Mouse (Mus musculus) embryonic facial prominence, embryonic 14.5 days (tissue): ENCODE measurements around the gene Cox11. TPM values are rescaled to one million over a fixed set of nuclear protein-coding genes. Genes with fewer than 3 reads are reported as not detected.

Experiments used
- ATAC-seq: fragments of 200-750 bp; cut with Nextera tagmentation; 2 replicates; pipeline ENCODE4 v1.8.0; 2017; ENCODE audit warnings: low read depth, moderate number of reproducible peaks, moderate TSS enrichment
- DNase-seq: peaks from one replicate; pipeline ENCODE4 v3.0.0-alpha.2; 2015; ENCODE audit warnings: low spot score
- H3K27ac ChIP-seq: fragments of 300-500 bp; sonication (generic); replicated peaks from 2 replicates; pipeline ENCODE4 v1.5.1; 2014; ENCODE audit warnings: low read depth, mild to moderate bottlenecking, low read length, moderate library complexity
- H3K27me3 ChIP-seq: fragments of 300-500 bp; sonication (generic); replicated peaks from 2 replicates; pipeline ENCODE4 v1.6.1; 2014; ENCODE audit warnings: low read length; ENCODE audit not compliant: control insufficient read depth, insufficient read depth
- H3K36me3 ChIP-seq: fragments of 300-500 bp; sonication (generic); 2 replicates; pipeline ENCODE4 v1.6.1; 2014; ENCODE audit warnings: low read length, mixed read lengths; ENCODE audit not compliant: control insufficient read depth, insufficient read depth
- H3K4me1 ChIP-seq: fragments of 300-500 bp; sonication (generic); 2 replicates; pipeline ENCODE4 v1.6.1; 2014; ENCODE audit warnings: antibody characterized with exemption, low read length; ENCODE audit not compliant: control insufficient read depth, insufficient read depth
- H3K4me2 ChIP-seq: fragments of 300-500 bp; sonication (generic); 2 replicates; pipeline ENCODE4 v1.6.1; 2014; ENCODE audit warnings: low read depth, mild to moderate bottlenecking, low read length, moderate library complexity, mixed read lengths
- H3K4me3 ChIP-seq: fragments of 300-500 bp; sonication (generic); 2 replicates; pipeline ENCODE4 v1.5.1; 2014; ENCODE audit warnings: low read depth, mild to moderate bottlenecking, low read length
- H3K9ac ChIP-seq: fragments of 300-500 bp; sonication (generic); 2 replicates; pipeline ENCODE4 v1.6.1; 2014; ENCODE audit warnings: low read depth, mild to moderate bottlenecking, low read length, moderate library complexity, mixed read lengths
- H3K9me3 ChIP-seq: fragments of 300-500 bp; sonication (generic); 2 replicates; pipeline ENCODE4 v1.6.1; 2016; ENCODE audit warnings: low read length; ENCODE audit not compliant: control insufficient read depth
- WGBS: fragments of 180-500 bp; shearing (Covaris S2); extraction: QIAGEN DNeasy Blood & Tissue Kit; methylation state at CpG from one replicate; pipeline ENCODE4 v1.1.7; 2014; 5-methylcytosine and 5-hydroxymethylcytosine counted together
- polyA plus RNA-seq: library from polyadenylated mRNA; unstranded; fragments of >200 nt; fragmentation: Nextera tagmentation; extraction: Ambion mirVana; gene quantifications from 2 replicates; pipeline ENCODE4 v1.2.1, GENCODE M21; 2014

Cox11 gene
- polyA plus RNA-seq, 1 experiment from 2014 or later = 23.3 TPM

- no peak overlapping the region for H3K27ac ChIP-seq
Measured at GRCm38 (mm10) chr11:90652603-90653002, 14.6 kb downstream of the Cox11 start.

DNA sequence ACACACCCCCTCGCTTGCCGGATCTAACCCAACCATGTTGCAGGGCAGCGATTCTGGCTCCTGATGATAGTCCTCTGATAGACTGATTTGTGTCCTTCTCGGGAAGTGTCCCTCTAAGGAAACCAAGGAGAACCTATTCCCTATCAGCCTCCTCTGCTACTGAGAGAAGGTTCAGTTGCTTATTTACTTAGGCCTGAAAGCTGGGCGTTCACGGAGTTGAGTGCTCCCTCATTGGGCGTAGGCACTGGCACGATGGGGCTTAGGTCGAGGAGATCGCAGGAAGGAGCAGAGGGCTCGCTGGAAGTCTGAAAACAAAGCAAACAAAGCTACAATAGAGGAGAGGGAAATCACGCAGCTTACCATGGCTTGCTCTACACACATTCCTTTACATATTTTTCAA is 19.6 kb downstream of the Cox11 start:
- no peak for ATAC-seq
- Histone ChIP-seq H3K9me3 (no peaks in the 10 kb centered on the region), H3K4me2 (no peak overlapping the region), H3K27me3 (no peaks in the 10 kb centered on the region), H3K9ac (no peak overlapping the region), H3K4me3 (no peak overlapping the region), H3K27ac (no peak overlapping the region), H3K36me3 (peaks cover 52% of the 10 kb centered on the region), H3K4me1 (no peaks in the 10 kb centered on the region)
- WGBS = 92% methylated on average over 12 of the region's 12 CpGs
- DNase-seq = no peak

More at GRCm38 (mm10) chr11:90652603-90653002, 14.6 kb downstream of the Cox11 start:
- H3K27me3 ChIP-seq = no peaks in the 10 kb centered on the region
- no peak overlapping the region for H3K4me3 ChIP-seq
- H3K4me2 ChIP-seq = no peak overlapping the region
- peaks cover 61% of the 10 kb centered on the region for H3K36me3 ChIP-seq
- WGBS = 91% methylated on average over 4 of the region's 4 CpGs
- DNase-seq (no peak), ATAC-seq (no peak)
- no peaks in the 10 kb centered on the region for H3K4me1 ChIP-seq
- no peaks in the 10 kb centered on the region for H3K9me3 ChIP-seq
- H3K9ac ChIP-seq = no peak overlapping the region

- WGBS = 59% methylated on average over 4 of the region's 4 CpGs
- H3K27ac ChIP-seq = no peak overlapping the region
- ATAC-seq = no peak
Measured at GRCm38 (mm10) chr11:90660662-90661061, 22.7 kb downstream of the Cox11 start.

GRCm38 (mm10) chr11:90663052-90663451 is 25.1 kb downstream of the Cox11 start:
- H3K36me3 ChIP-seq = peaks cover 22% of the 10 kb centered on the region
- no peak for DNase-seq
- WGBS = 86% methylated on average over 3 of the region's 3 CpGs
- no peak for ATAC-seq
- H3K27ac ChIP-seq = 0 out of 2 replicates have a peak overlapping the region, but pooled peaks have one; percentile 89
- no peaks in the 10 kb centered on the region for H3K27me3 ChIP-seq
- no peaks in the 10 kb centered on the region for H3K9me3 ChIP-seq
- peaks cover 34% of the 10 kb centered on the region for H3K4me1 ChIP-seq
- H3K9ac ChIP-seq = no peak overlapping the region
- no peak overlapping the region for H3K4me3 ChIP-seq
- H3K4me2 ChIP-seq = no peak overlapping the region

More at GRCm38 (mm10) chr11:90660662-90661061, 22.7 kb downstream of the Cox11 start:
- Histone ChIP-seq H3K27me3 (no peaks in the 10 kb centered on the region), H3K9ac (no peak overlapping the region), H3K36me3 (peaks cover 38% of the 10 kb centered on the region), H3K9me3 (no peaks in the 10 kb centered on the region), H3K4me3 (no peak overlapping the region), H3K4me2 (no peak overlapping the region), H3K4me1 (peaks cover 23% of the 10 kb centered on the region)
- peak; percentile 56 for DNase-seq

DNA sequence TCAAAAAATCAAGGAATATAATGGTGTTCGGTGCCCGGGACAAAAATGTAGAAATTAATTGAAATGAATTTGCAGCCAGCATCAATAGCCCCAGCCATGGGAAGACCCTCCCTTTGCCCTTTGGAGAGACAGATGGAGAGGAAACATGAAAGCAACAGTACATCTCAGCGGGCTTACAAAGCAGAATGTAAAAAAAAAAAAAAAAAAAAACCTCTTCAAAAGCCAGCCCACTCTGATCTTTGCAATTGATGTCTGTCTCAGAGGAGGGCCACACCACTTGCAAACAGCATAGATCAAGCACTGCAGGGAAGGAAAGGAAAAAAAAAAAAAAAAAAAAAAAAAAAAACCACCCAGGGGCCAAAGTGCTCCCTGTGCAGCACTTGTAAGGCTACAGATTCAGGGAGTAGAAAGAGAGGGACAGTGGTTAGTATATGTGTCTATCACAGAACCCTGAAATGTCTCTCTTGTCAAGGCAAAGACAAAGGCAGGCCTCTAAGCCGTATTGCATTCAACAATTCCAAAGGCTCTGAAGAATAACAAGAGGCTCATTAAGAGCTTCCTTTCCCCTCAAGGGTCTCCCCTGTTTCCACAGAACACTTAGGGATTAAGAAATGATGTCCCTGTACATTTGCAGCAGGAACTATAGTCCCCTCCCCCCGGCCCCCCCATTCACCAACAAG is 25.8 kb downstream of the Cox11 start:
- H3K4me2 ChIP-seq = 0 out of 2 replicates have a peak overlapping the region, but pooled peaks have one; percentile 24
- H3K27ac ChIP-seq = peak overlapping the region; percentile 89
- no peaks in the 10 kb centered on the region for H3K9me3 ChIP-seq
- no peak for DNase-seq
- ATAC-seq = no peak
- no peaks in the 10 kb centered on the region for H3K27me3 ChIP-seq
- 38% methylated on average over 5 of the region's 5 CpGs for WGBS
- H3K4me3 ChIP-seq = no peak overlapping the region
- H3K4me1 ChIP-seq = peaks cover 34% of the 10 kb centered on the region
- no peak overlapping the region for H3K9ac ChIP-seq
- peaks cover 24% of the 10 kb centered on the region for H3K36me3 ChIP-seq

DNA sequence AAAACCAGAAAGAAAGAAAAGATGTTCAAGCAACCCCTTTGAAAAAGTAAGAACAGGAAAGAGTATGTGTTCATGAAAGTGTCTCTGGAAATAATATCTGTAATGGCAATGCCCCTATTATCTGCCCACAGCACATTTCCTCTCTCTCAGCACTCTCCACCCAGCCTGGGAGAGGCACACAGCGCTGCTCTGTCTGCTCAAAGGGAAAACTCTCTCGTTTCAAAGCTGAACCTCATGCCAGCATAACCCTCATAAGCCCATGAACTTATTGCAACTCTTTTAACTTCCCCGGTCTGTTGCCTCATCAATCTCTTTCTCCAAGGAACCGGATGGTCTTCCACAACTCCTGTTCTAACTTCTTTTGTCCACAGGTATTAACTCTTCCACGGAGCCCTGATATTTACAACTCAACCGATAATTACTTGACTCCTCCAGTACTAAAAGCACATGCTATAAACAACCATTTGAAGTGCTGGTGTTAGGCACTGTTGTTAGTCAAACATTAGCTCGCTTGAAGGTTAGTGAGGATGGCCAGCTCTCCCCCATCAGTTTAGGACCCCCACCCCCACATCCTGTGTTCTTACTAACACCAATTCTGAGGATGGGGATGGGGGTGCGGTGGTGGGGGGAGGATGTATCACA is 26.5 kb downstream of the Cox11 start:
- Histone ChIP-seq H3K36me3 (peaks cover 21% of the 10 kb centered on the region), H3K4me2 (peak overlapping the region; percentile 24), H3K27ac (peak overlapping the region; percentile 89), H3K4me3 (no peak overlapping the region), H3K4me1 (peaks cover 34% of the 10 kb centered on the region), H3K27me3 (no peaks in the 10 kb centered on the region), H3K9ac (no peak overlapping the region), H3K9me3 (no peaks in the 10 kb centered on the region)
- ATAC-seq (peak; percentile 45; the same call in 1 of the 2 replicates), DNase-seq (peak; percentile 63)
- WGBS = 17% methylated on average over 8 of the region's 8 CpGs

DNA sequence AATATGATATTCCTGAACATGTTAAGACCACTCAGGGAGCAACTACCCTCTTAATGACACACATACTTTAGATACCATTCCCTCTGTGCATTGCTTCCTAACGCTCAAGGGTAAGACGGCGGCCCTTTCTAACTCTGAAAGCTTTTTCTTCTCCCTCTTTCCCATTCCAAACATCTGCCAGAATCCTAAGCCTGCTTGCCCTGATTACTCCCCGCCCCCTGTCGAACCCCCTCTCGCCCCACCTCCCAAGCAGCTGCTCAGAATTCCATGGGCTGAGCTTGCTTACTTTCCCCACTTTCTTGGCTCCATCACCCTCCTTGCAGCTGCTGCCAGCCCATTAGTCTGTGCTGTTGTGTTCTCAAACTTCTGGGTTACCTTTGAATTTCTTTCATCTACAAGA is 27.2 kb downstream of the Cox11 start:
- peaks cover 27% of the 10 kb centered on the region for H3K36me3 ChIP-seq
- ATAC-seq (peak; percentile 90), DNase-seq (peak; percentile 94)

DNA sequence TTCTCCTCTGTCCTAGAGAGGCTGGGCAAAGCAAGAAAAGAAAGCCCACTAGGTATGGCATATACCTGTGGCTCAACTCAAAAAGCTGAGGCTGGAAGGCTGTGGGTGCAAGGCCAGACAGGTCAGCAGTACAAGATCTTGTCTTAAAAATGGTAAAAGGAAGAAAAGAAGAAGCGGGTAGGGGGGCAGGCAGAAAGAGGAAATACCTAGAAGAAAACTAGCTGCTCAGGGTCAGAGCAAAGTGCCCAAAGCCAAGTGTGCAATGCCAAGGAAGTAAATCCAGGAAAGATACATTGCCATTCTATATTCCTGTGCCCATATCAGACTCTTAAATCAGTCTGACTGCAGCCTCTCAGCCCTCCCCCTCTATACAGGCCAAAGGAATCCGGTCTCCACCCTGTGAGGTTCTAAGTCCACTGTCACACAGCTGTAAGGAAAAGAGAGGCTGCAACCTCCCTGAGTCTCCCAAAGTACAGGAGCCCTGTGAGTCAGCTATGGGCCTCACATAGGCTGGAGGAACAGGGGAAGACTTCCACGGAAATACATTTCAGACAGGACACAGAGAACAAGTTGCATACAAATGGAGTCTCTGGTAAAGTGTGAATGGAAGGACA is 28.3 kb downstream of the Cox11 start:
- ATAC-seq = no peak
- H3K36me3 ChIP-seq = peaks cover 20% of the 10 kb centered on the region
- H3K4me1 ChIP-seq = peaks cover 34% of the 10 kb centered on the region
- H3K27ac ChIP-seq = peak overlapping the region; percentile 89
- no peaks in the 10 kb centered on the region for H3K9me3 ChIP-seq
- WGBS = 57% methylated on average over 3 of the region's 3 CpGs
- H3K4me2 ChIP-seq = no peak overlapping the region
- no peaks in the 10 kb centered on the region for H3K27me3 ChIP-seq
- DNase-seq = no peak
- H3K4me3 ChIP-seq = no peak overlapping the region
- no peak overlapping the region for H3K9ac ChIP-seq

More for the DNA sequence above, 27.2 kb downstream of the Cox11 start:
- no peak overlapping the region for H3K9ac ChIP-seq
- H3K9me3 ChIP-seq = no peaks in the 10 kb centered on the region
- H3K27me3 ChIP-seq = no peaks in the 10 kb centered on the region
- peak overlapping the region; percentile 89 for H3K27ac ChIP-seq
- H3K4me3 ChIP-seq = no peak overlapping the region
- H3K4me2 ChIP-seq = peak overlapping the region; percentile 24
- 5% methylated on average over 6 of the region's 6 CpGs for WGBS
- H3K4me1 ChIP-seq = peaks cover 34% of the 10 kb centered on the region
